Mouse (Mus musculus) gastrocnemius, adult 2 months (tissue): ENCODE results near the gene Gm28035. TPM values are rescaled to one million over a fixed set of nuclear protein-coding genes. Genes with fewer than 3 reads are reported as not detected.
A peak's percentile ranks its signal among the peaks of the same experiment; 100 is the strongest.

Experiments used
- DNase-seq: peaks from one replicate; pipeline ENCODE4 v3.0.0; 2022
- H3K27ac ChIP-seq: fragments of 200-600 bp; 2 replicates; pipeline ENCODE4 v1.8.1; 2022; ENCODE audit warnings: mild to moderate bottlenecking
- H3K4me3 ChIP-seq: fragments of 200-600 bp; 2 replicates; pipeline ENCODE4 v1.8.1; 2022; ENCODE audit warnings: mild to moderate bottlenecking, moderate library complexity
- CTCF ChIP-seq: fragments of 200-600 bp; IDR thresholded peaks from 2 replicates; pipeline ENCODE4 v1.8.1; 2022; ENCODE audit warnings: antibody characterized with exemption, mild to moderate bottlenecking, moderate library complexity
- intact Hi-C: fragments of 180-260 bp; cut with DNase I; formaldehyde crosslinking; loops from one replicate; pipeline ENCODE4 v1.15.1; 2025
- total RNA-seq, 2 experiments: library from RNA; stranded (reverse); gene quantifications; 2 replicates each; pipeline ENCODE4 v1.2.3; 2021

The Gm28035 gene
- total RNA-seq, 2 experiments from 2014 or later: 1.1 to 1.4 TPM

DNA sequence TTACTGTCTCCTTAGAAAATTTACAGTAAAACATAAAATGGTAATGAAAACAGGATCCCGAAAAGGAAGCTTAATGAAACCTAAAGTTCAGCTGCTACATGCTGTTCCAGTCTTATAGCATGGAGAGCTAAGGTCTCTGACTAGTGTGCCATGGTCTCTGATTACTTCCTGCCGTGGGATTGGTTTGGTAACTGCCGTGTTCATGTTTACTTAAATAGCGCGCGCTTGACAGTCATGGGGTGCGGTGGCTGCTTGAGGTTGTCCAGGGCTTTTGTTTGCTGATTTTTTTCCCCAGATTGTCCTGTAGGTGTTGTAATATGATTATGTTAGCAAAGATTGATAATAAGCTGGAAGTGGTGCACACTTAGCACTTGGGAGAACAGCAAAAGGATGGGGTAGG, 65.7 kb downstream of the Gm28035 start:
- no peak for DNase-seq
- Histone ChIP-seq H3K4me3 (no peak overlapping the region), H3K27ac (no peak overlapping the region)
- TF ChIP-seq CTCF: no peak
- intact Hi-C loops: no loop called here

DNA sequence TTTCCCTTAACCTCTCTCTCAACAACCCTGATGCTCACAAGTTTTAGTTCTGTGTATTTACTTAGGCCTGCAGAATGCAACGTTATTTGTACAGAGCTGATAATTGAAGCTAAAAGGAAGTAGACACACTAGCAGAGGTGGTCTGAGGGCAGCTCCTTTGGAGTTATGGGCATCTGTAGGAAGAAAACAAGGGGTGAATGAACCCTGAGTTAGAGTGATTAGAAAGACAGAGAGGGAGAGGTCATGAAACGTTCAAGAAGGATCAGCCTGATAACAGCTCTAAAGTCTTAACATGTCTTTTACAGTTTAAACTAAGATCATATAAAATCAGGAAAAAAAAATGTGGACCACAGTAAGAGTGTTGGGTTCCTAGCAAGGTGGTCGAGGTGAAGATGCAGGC, 69.0 kb downstream of the Gm28035 start:
- H3K4me3 ChIP-seq: no peak overlapping the region
- intact Hi-C loops: no loop called here
- TF ChIP-seq CTCF: no peak
- DNase-seq: no peak
- H3K27ac ChIP-seq: no peak overlapping the region

- Histone ChIP-seq H3K4me3 (no peak overlapping the region), H3K27ac (no peak overlapping the region)
- no peak for TF ChIP-seq CTCF
- no peak for DNase-seq
- intact Hi-C loops: no loop called here
These were observed 71.1 kb downstream of the Gm28035 start for GRCm38 (mm10) chr2:30311481-30311880.

DNA sequence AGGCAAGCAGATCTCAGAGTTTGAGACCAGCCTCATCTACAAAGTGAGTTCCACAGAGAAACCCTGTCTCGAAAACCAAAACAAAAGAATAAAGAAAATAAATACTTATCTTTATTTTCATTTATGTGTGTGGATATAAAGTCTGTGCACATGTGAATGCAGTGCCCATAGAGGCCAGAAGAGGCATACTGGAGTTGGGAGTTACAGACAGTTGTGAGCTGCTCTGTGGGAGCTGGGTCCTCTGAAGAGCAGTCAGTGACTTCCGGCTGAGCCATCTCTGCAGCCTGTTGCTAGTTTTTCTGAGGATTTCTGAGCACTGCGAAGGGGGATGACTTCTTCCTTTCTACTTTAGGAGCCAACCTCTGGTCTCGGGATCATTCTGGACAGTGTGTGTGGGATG, 75.8 kb downstream of the Gm28035 start:
- TF ChIP-seq CTCF: no peak
- Histone ChIP-seq H3K27ac (no peak overlapping the region), H3K4me3 (no peak overlapping the region)
- no peak for DNase-seq
- intact Hi-C loops: no loop called here

DNA sequence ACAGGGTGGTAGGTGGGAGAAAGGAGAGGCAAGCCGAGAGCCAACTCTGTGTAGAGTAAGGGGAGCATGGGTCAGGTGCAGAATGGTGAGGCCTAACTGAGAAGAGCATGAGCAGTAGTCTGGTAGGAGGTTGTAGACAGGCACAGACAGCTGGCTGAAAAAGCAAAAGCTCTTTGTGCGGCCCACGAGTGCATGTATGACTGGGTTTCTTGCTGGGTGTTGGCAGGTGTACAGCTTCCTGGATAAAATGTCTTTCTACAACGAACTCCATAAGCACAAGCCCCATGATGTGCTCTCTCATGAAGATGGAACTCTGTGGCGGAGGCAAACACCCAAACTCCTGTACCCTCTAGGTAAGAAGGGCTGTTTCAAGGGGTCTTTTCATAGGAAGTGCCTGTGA, 76.6 kb downstream of the Gm28035 start:
- intact Hi-C loops: no loop called here
- Histone ChIP-seq H3K27ac (no peak overlapping the region), H3K4me3 (no peak overlapping the region)
- no peak for DNase-seq
- TF ChIP-seq CTCF: no peak

GRCm38 (mm10) chr2:30319260-30319659, 78.9 kb downstream of the Gm28035 start:
- DNase-seq: no peak
- Histone ChIP-seq H3K27ac (no peak overlapping the region), H3K4me3 (no peak overlapping the region)
- intact Hi-C loops: no loop called here
- TF ChIP-seq CTCF: no peak

- Histone ChIP-seq H3K27ac (no peak overlapping the region), H3K4me3 (no peak overlapping the region)
- intact Hi-C loops: no loop called here
- DNase-seq: no peak
- TF ChIP-seq CTCF: no peak
These were observed 82.7 kb downstream of the Gm28035 start for GRCm38 (mm10) chr2:30323111-30323510.

- no peak overlapping the region for H3K4me3 ChIP-seq
- no peak for TF ChIP-seq CTCF
- H3K27ac ChIP-seq: no peak overlapping the region
- no peak for DNase-seq
- intact Hi-C loops: no loop called here
These were observed 84.9 kb downstream of the Gm28035 start for GRCm38 (mm10) chr2:30325296-30325695.

- no peak for DNase-seq
- no peak for TF ChIP-seq CTCF
- H3K27ac ChIP-seq: peak overlapping the region; percentile 72
- no peak overlapping the region for H3K4me3 ChIP-seq
- intact Hi-C loops: no loop called here
These were observed 86.9 kb downstream of the Gm28035 start for GRCm38 (mm10) chr2:30327276-30327675.

DNA sequence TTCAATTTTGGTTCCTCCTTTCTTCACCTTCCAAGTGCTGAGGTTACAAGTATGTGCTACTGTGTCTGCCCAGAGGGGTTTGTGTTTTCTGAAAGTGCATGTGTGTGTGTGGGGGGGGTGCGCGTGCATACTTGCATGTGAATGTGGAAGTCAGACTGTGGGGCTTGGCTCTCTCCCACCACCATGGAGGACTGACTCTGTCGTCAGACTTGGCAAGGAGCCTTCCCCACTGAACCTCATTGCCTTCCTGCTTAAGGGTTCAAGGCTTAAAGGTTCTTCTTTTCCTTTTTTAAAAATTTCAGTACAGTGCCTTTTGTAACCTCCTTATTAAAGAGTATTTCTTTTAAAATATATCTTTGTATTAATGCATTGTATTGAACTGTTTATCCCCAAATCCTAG, 88.4 kb downstream of the Gm28035 start:
- Histone ChIP-seq H3K27ac (no peak overlapping the region), H3K4me3 (no peak overlapping the region)
- intact Hi-C loops: no loop called here
- DNase-seq: no peak
- no peak for TF ChIP-seq CTCF

Other genes starting within 250 kb of the Gm28035 start
- 1 to 10 TPM; 4.4 to 5.0 TPM for gene Wdr34, start 191.7 kb upstream of the Gm28035 start, total RNA-seq
- gene Set, start 183.2 kb upstream of the Gm28035 start, total RNA-seq: 100 to 1,000 TPM in 1 of 2 experiments, 10 to 100 TPM in 1; 93.8 to 110 TPM
- gene Pkn3, start 162.9 kb upstream of the Gm28035 start, total RNA-seq: 1 to 10 TPM; 3.6 to 4.1 TPM
- 1 to 10 TPM; 2.0 to 3.5 TPM for gene Zdhhc12, start 146.9 kb upstream of the Gm28035 start, total RNA-seq
- 10 to 100 TPM; 23.1 to 25.2 TPM for gene Zer1, start 116.0 kb upstream of the Gm28035 start, total RNA-seq
- 10 to 100 TPM; 12.9 to 17.5 TPM for gene Tbc1d13, start 106.8 kb upstream of the Gm28035 start, total RNA-seq
- 10 to 100 TPM; 50.8 to 67.6 TPM for gene Endog, start 69.1 kb upstream of the Gm28035 start, total RNA-seq
- 1 to 10 TPM; 4.2 to 4.5 TPM for gene Spout1, start 62.1 kb upstream of the Gm28035 start, total RNA-seq
- gene Kyat1, start 34.7 kb upstream of the Gm28035 start, total RNA-seq: 10 to 100 TPM; 23.4 to 30.3 TPM
- 10 to 100 TPM; 19.6 to 37.9 TPM for gene Lrrc8a, start 2.9 kb upstream of the Gm28035 start, total RNA-seq
- gene Phyhd1, start 25.6 kb downstream of the Gm28035 start, total RNA-seq: 10 to 100 TPM; 27.8 to 34.5 TPM
- gene Gm28038, start 40.5 kb downstream of the Gm28035 start, total RNA-seq: 1 to 10 TPM in 1 of 2 experiments, not detected in 1; 1.8 TPM
- gene Dolk, start 45.8 kb downstream of the Gm28035 start, total RNA-seq: 10 to 100 TPM; 20.2 to 21.0 TPM
- gene Nup188, start 45.8 kb downstream of the Gm28035 start, total RNA-seq: 1 to 10 TPM; 8.4 to 9.9 TPM
- gene Sh3glb2, start 118.8 kb downstream of the Gm28035 start, total RNA-seq: 10 to 100 TPM; 12.7 to 18.8 TPM
- gene Miga2, start 123.7 kb downstream of the Gm28035 start, total RNA-seq: 10 to 100 TPM; 15.5 to 39.0 TPM
- 1 to 10 TPM; 5.3 to 6.1 TPM for gene Dolpp1, start 151.7 kb downstream of the Gm28035 start, total RNA-seq
- gene Crat, start 175.2 kb downstream of the Gm28035 start, total RNA-seq: 100 to 1,000 TPM; 362 to 422 TPM
- gene Ptpa, start 175.5 kb downstream of the Gm28035 start, total RNA-seq: 10 to 100 TPM; 48.9 to 86.1 TPM
- gene Ier5l, start 233.7 kb downstream of the Gm28035 start, total RNA-seq: 1 to 10 TPM in 1 of 2 experiments, under 1 TPM in 1; 0.97 to 1.1 TPM